Mouse (Mus musculus): ENCODE results near the gene Gpc6. TPM values are rescaled to one million over a fixed set of nuclear protein-coding genes. Genes with fewer than 3 reads are reported as not detected.

Gene Gpc6
- total and polyA plus RNA-seq, 3 experiments = not detected

DNA sequence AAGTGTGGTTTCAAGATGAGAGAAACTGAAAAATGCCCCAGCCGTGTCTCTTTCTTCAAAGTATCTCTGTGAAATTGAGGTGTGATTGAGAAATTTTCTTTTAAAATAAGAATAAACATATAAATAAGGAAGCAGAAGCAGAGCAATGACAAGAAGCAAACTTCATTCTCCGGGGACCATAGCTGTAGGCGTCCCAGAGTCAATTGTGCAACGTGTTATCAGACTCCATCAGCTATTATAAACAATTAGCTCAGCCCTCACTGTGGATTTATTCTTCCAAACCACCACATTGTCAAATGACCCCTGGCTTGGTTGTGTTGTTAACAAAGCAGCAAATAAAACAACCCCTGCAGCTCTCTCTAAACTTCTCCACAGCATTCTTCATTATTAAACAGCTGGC, 466.3 kb downstream of the Gpc6 start:
- no peak overlapping the region for H3K27ac ChIP-seq (ENCODE audit: control insufficient read depth, low read depth, low read length)
- no peak for TF ChIP-seq SMC3 (IDR thresholded peaks at IDR 0.05; ENCODE audit: low read depth, low read length)
- no peak for TF ChIP-seq POLR2AphosphoS2 (IDR thresholded peaks at IDR 0.05; ENCODE audit: low read length)
- no peak for TF ChIP-seq TBP (IDR thresholded peaks at IDR 0.05; ENCODE audit: low read depth, low read length)
- no peak for TF ChIP-seq RCOR1 (IDR thresholded peaks at IDR 0.05; ENCODE audit: low read depth, low read length)
- no peak for TF ChIP-seq GATA1 (IDR thresholded peaks at IDR 0.05; ENCODE audit: low read depth, low read length)
- no peak for TF ChIP-seq MYC (IDR thresholded peaks at IDR 0.05; ENCODE audit: low read depth, low read length)
- no peak for TF ChIP-seq ZKSCAN1 (IDR thresholded peaks at IDR 0.05; ENCODE audit: low read depth, low read length)
- H3K9ac ChIP-seq (ENCODE audit: control insufficient read depth, low read depth, low read length, poor library complexity, severe bottlenecking) = no peak overlapping the region
- H3K9me3 ChIP-seq (replicated peaks; ENCODE audit: insufficient read depth, low read length) = no peaks in the 10 kb centered on the region
- DNase-seq (ENCODE audit: low read depth, low spot score) = no peak
- H3K4me3 ChIP-seq (ENCODE audit: control insufficient read depth in 1 of 2, insufficient read depth in 1 of 2, low read depth in 2 of 2, low read length in 2 of 2) = no peak overlapping the region
- no peaks in the 10 kb centered on the region for H3K27me3 ChIP-seq (ENCODE audit: control insufficient read depth in 1 of 2, insufficient read depth in 2 of 2, low read length in 2 of 2)
- H3K4me1 ChIP-seq (ENCODE audit: control insufficient read depth in 1 of 2, insufficient read depth in 2 of 2, low read length in 2 of 2) = no peaks in the 10 kb centered on the region
- H3K79me2 ChIP-seq (ENCODE audit: control insufficient read depth, insufficient read depth, low read length, poor library complexity) = no peaks in the 10 kb centered on the region
- H3K36me3 ChIP-seq (ENCODE audit: control insufficient read depth in 1 of 2, insufficient read depth in 2 of 2, low read length in 2 of 2) = no peaks in the 10 kb centered on the region

DNA sequence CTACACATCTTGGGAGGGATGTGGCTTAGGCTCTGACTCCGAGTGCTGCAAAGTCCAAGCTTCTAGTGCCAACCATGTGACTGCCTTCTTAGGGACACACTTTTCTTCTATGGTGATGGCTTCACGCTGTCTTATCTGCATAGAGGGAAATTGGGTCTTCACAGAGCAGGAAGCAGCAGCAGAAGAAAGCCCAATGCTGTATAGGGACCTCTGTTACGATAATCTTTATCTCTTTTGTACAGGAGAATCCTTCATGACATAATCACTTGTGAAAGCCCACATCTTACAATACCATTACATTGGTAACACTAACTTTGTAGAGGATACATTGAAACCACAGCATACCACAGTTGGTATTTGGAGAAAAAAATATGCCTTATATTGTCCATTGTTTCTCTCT, 472.1 kb downstream of the Gpc6 start:
- H3K9me3 ChIP-seq (replicated peaks; ENCODE audit: insufficient read depth, low read length) = no peaks in the 10 kb centered on the region
- H3K79me2 ChIP-seq (ENCODE audit: control insufficient read depth, insufficient read depth, low read length, poor library complexity) = no peaks in the 10 kb centered on the region
- DNase-seq (ENCODE audit: low read depth, low spot score) = peak; percentile 30
- TF ChIP-seq ELF1 (IDR thresholded peaks at IDR 0.05; ENCODE audit: low read depth, low read length) (0 out of 2 replicates have a peak, but pooled peaks have one; percentile 12), BHLHE40 (IDR thresholded peaks at IDR 0.05; ENCODE audit: borderline replicate concordance, low read depth, low read length) (no peak), TCF12 (IDR thresholded peaks at IDR 0.05; ENCODE audit: low read depth, low read length) (peak; percentile 74), USF1 (IDR thresholded peaks at IDR 0.05; ENCODE audit: low read depth, low read length) (peak; percentile 53; the same call in 1 of the 2 replicates), ETS1 (IDR thresholded peaks at IDR 0.05; ENCODE audit: low read depth, low read length) (peak; percentile 61), ZMIZ1 (IDR thresholded peaks at IDR 0.05; ENCODE audit: low read depth, low read length) (no peak), GATA1 (IDR thresholded peaks at IDR 0.05; ENCODE audit: low read depth, low read length) (0 out of 2 replicates have a peak, but pooled peaks have one; percentile 38), EP300 (IDR thresholded peaks at IDR 0.05; ENCODE audit: low read depth in 1 of 2, low read length in 2 of 2) (peak; percentile 18 to 70; a peak in 3 of 4 replicates)
- H3K4me3 ChIP-seq (ENCODE audit: control insufficient read depth in 1 of 2, insufficient read depth in 1 of 2, low read depth in 2 of 2, low read length in 2 of 2) = no peak overlapping the region
- peaks cover 0 to 4% of the 10 kb centered on the region in 2 experiments; a peak in 1 of 4 replicates for H3K36me3 ChIP-seq (ENCODE audit: control insufficient read depth in 1 of 2, insufficient read depth in 2 of 2, low read length in 2 of 2)
- H3K4me1 ChIP-seq (ENCODE audit: control insufficient read depth in 1 of 2, insufficient read depth in 2 of 2, low read length in 2 of 2) = peaks cover 0 to 3% of the 10 kb centered on the region in 2 experiments; a peak in 1 of 4 replicates
- no peaks in the 10 kb centered on the region for H3K27me3 ChIP-seq (ENCODE audit: control insufficient read depth in 1 of 2, insufficient read depth in 2 of 2, low read length in 2 of 2)
- H3K27ac ChIP-seq (ENCODE audit: control insufficient read depth, low read depth, low read length) = no peak overlapping the region
- no peak overlapping the region for H3K9ac ChIP-seq (ENCODE audit: control insufficient read depth, low read depth, low read length, poor library complexity, severe bottlenecking)
